Mouse (Mus musculus): ENCODE results near the gene Tenm2. TPM values are rescaled to one million over a fixed set of nuclear protein-coding genes. Genes with fewer than 3 reads are reported as not detected.

The Tenm2 gene
- total and polyA plus RNA-seq, 3 experiments, result not detected

DNA sequence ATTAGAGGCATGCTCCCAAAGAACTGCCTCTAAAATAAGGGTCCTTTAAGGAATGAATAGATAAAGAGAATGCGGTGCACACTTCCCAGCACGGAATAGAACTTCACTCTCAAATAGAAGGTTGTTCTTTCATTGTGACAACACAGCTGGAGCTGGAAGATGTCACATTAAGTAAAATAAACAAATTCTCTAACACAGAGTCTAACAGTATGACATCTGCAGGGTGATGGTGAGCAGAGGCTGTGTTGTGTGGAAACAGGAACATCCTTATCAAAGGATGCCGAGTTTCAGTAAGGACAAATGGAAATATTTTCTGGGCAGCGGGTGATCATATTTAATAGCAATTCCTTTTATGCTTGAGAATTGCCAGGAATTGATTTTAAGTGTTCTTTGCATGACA lies 897.3 kb downstream of the Tenm2 start:
- H3K4me1 ChIP-seq (ENCODE audit: control insufficient read depth in 1 of 2, insufficient read depth in 2 of 2), result no peaks in the 10 kb centered on the region
- no peak for TF ChIP-seq ETS1 (conservative IDR thresholded peaks at IDR 0.05; ENCODE audit: low read depth, low read length)
- TF ChIP-seq E2F4 (IDR thresholded peaks at IDR 0.05; ENCODE audit: insufficient replicate concordance, low read depth, low read length), result no peak
- TF ChIP-seq MEF2A (IDR thresholded peaks at IDR 0.05; ENCODE audit: borderline replicate concordance, low read depth, low read length), result no peak
- no peak for TF ChIP-seq JUN (IDR thresholded peaks at IDR 0.05; ENCODE audit: insufficient read depth, low read depth, low read length)
- no peak for TF ChIP-seq IRF4 (IDR thresholded peaks at IDR 0.05; ENCODE audit: low read depth, low read length)
- no peak for TF ChIP-seq POLR2AphosphoS2 (IDR thresholded peaks at IDR 0.05; ENCODE audit: low read depth, low read length)
- no peak for TF ChIP-seq NELFE (IDR thresholded peaks at IDR 0.05; ENCODE audit: low read depth, low read length)
- no peak for TF ChIP-seq EP300 (IDR thresholded peaks at IDR 0.05; ENCODE audit: low read length)

DNA sequence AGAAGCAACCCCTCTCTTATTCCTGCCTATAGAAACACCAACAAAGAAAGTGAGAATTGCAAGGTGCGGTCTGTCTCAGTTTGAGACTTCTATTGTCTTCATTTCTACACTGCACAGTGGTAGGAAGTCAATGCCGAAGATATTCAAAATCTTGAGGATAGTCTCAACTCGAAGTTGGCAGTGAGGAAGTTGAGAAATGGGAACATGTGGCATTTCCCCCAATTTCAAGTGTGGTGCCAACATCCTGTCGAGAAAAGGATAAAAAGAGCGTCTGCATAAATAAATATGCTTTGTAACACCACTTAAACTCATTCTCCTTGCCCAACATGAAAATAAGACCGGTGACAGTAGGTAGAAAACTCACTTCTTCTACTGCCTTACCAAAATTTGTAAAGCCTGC lies 898.7 kb downstream of the Tenm2 start:
- no peak overlapping the region for H3K9ac ChIP-seq (ENCODE audit: insufficient read depth, low read depth)
- TF ChIP-seq ETS1 (conservative IDR thresholded peaks at IDR 0.05; ENCODE audit: low read depth, low read length) (no peak), E2F4 (IDR thresholded peaks at IDR 0.05; ENCODE audit: insufficient replicate concordance, low read depth, low read length) (no peak), ELF1 (IDR thresholded peaks at IDR 0.05; ENCODE audit: low read depth, low read length) (no peak)
- dilution Hi-C loops (cut with MboI; ENCODE audit: extremely low pct_ligation_motif_present, extremely low pct_unique_long_range_greater_than_20kb, low sequenced_read_pairs) (no loop called here), in situ Hi-C loops (cut with MboI; ENCODE audit: low pct_ligation_motif_present, low pct_unique_long_range_greater_than_20kb, low sequenced_read_pairs) (no loop called here)
- H3K9me3 ChIP-seq (replicated peaks; ENCODE audit: low read length), result peaks cover 85% of the 10 kb centered on the region
- no peak overlapping the region for H3K4me2 ChIP-seq (ENCODE audit: insufficient read depth, low read depth, poor library complexity, severe bottlenecking)
- no peak overlapping the region for H3K27ac ChIP-seq (ENCODE audit: insufficient read depth, low read depth)
- H3K4me3 ChIP-seq (replicated peaks in 1 of 3; ENCODE audit: low read depth in 2 of 3, low read length in 2 of 3, poor library complexity in 1 of 3), result no peak overlapping the region
- no peaks in the 10 kb centered on the region for H3K4me1 ChIP-seq (ENCODE audit: control insufficient read depth in 1 of 2, insufficient read depth in 2 of 2)
- no peaks in the 10 kb centered on the region for H3K27me3 ChIP-seq (replicated peaks)
- no peaks in the 10 kb centered on the region for H3K79me2 ChIP-seq (replicated peaks; ENCODE audit: control insufficient read depth, extremely low read depth, insufficient read depth, poor library complexity, severe bottlenecking)
- H3K36me3 ChIP-seq (replicated peaks in 1 of 2; ENCODE audit: control insufficient read depth in 1 of 2, insufficient read depth in 1 of 2, low read length in 1 of 2), result no peaks in the 10 kb centered on the region
- no peak for DNase-seq (ENCODE audit: extremely low read depth)

More for the DNA sequence above, 897.3 kb downstream of the Tenm2 start:
- DNase-seq (ENCODE audit: extremely low read depth), result no peak
- in situ Hi-C loops (cut with MboI; ENCODE audit: low pct_ligation_motif_present, low pct_unique_long_range_greater_than_20kb, low sequenced_read_pairs), result no loop called here
- Histone ChIP-seq H3K4me2 (ENCODE audit: insufficient read depth, low read depth, poor library complexity, severe bottlenecking) (no peak overlapping the region), H3K4me3 (replicated peaks in 1 of 3; ENCODE audit: low read depth in 2 of 3, low read length in 2 of 3, poor library complexity in 1 of 3) (no peak overlapping the region), H3K27me3 (replicated peaks) (no peaks in the 10 kb centered on the region), H3K36me3 (replicated peaks in 1 of 2; ENCODE audit: control insufficient read depth in 1 of 2, insufficient read depth in 1 of 2, low read length in 1 of 2) (no peaks in the 10 kb centered on the region), H3K9me3 (replicated peaks; ENCODE audit: low read length) (peaks cover 74% of the 10 kb centered on the region), H3K9ac (ENCODE audit: insufficient read depth, low read depth) (no peak overlapping the region), H3K79me2 (replicated peaks; ENCODE audit: control insufficient read depth, extremely low read depth, insufficient read depth, poor library complexity, severe bottlenecking) (no peaks in the 10 kb centered on the region), H3K27ac (ENCODE audit: insufficient read depth, low read depth) (no peak overlapping the region)
- dilution Hi-C loops (cut with MboI; ENCODE audit: extremely low pct_ligation_motif_present, extremely low pct_unique_long_range_greater_than_20kb, low sequenced_read_pairs), result no loop called here

DNA sequence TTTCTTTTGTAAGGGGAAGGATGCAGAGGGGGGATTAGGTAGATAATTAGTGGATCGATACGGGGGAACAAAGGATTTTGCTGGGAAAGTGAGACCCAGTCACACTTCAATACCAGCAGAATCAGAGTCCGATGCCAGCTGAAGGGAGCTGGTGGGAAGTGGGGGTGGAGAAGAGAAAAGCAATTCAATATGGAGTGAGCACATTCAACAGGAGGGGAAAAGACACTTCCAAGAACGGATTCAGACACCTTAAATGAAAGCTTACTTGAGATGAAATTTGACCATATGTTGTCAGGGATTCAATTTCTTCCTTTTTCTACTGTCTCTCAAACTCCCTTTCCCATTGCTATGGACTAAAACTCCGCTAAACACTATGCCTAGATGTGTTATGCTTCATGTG lies 900.6 kb downstream of the Tenm2 start:
- Histone ChIP-seq H3K4me2 (ENCODE audit: insufficient read depth, low read depth, poor library complexity, severe bottlenecking) (no peak overlapping the region), H3K27ac (ENCODE audit: insufficient read depth, low read depth) (no peak overlapping the region), H3K36me3 (replicated peaks in 1 of 2; ENCODE audit: control insufficient read depth in 1 of 2, insufficient read depth in 1 of 2, low read length in 1 of 2) (no peaks in the 10 kb centered on the region), H3K9ac (ENCODE audit: insufficient read depth, low read depth) (no peak overlapping the region), H3K4me1 (ENCODE audit: control insufficient read depth in 1 of 2, insufficient read depth in 2 of 2) (no peaks in the 10 kb centered on the region), H3K27me3 (replicated peaks) (no peaks in the 10 kb centered on the region), H3K4me3 (replicated peaks in 1 of 3; ENCODE audit: low read depth in 2 of 3, low read length in 2 of 3, poor library complexity in 1 of 3) (no peak overlapping the region), H3K79me2 (replicated peaks; ENCODE audit: control insufficient read depth, extremely low read depth, insufficient read depth, poor library complexity, severe bottlenecking) (no peaks in the 10 kb centered on the region), H3K9me3 (replicated peaks; ENCODE audit: low read length) (peaks cover 90% of the 10 kb centered on the region)
- in situ Hi-C loops (cut with MboI; ENCODE audit: low pct_ligation_motif_present, low pct_unique_long_range_greater_than_20kb, low sequenced_read_pairs), result no loop called here
- TF ChIP-seq RAD21 (IDR thresholded peaks at IDR 0.05; ENCODE audit: low read depth, low read length), result no peak
- TF ChIP-seq RCOR1 (conservative IDR thresholded peaks at IDR 0.05; ENCODE audit: low read depth, low read length), result no peak
- no peak for TF ChIP-seq ETS1 (conservative IDR thresholded peaks at IDR 0.05; ENCODE audit: low read depth, low read length)
- no peak for TF ChIP-seq ZC3H11A (IDR thresholded peaks at IDR 0.05; ENCODE audit: low read depth, low read length)
- no peak for TF ChIP-seq ZKSCAN1 (IDR thresholded peaks at IDR 0.05; ENCODE audit: borderline replicate concordance, low read depth, low read length)
- no peak for TF ChIP-seq EP300 (IDR thresholded peaks at IDR 0.05; ENCODE audit: low read length)
- TF ChIP-seq CHD1 (IDR thresholded peaks at IDR 0.05; ENCODE audit: low read depth, low read length), result no peak
- TF ChIP-seq USF1 (IDR thresholded peaks at IDR 0.05; ENCODE audit: low read depth, low read length), result no peak
- no peak for TF ChIP-seq JUN (IDR thresholded peaks at IDR 0.05; ENCODE audit: insufficient read depth, low read depth, low read length)
- no peak for TF ChIP-seq SMC3 (IDR thresholded peaks at IDR 0.05; ENCODE audit: low read depth, low read length)
- TF ChIP-seq UBTF (IDR thresholded peaks at IDR 0.05; ENCODE audit: low read depth, low read length), result no peak
- TF ChIP-seq ELF1 (IDR thresholded peaks at IDR 0.05; ENCODE audit: low read depth, low read length), result no peak
- no peak for TF ChIP-seq NRF1 (IDR thresholded peaks at IDR 0.05; ENCODE audit: low read depth, low read length)
- no peak for DNase-seq (ENCODE audit: extremely low read depth)
- dilution Hi-C loops (cut with MboI; ENCODE audit: extremely low pct_ligation_motif_present, extremely low pct_unique_long_range_greater_than_20kb, low sequenced_read_pairs), result no loop called here
